Mouse (Mus musculus): ENCODE measurements around the gene Gli2.

The Gli2 gene

DNA sequence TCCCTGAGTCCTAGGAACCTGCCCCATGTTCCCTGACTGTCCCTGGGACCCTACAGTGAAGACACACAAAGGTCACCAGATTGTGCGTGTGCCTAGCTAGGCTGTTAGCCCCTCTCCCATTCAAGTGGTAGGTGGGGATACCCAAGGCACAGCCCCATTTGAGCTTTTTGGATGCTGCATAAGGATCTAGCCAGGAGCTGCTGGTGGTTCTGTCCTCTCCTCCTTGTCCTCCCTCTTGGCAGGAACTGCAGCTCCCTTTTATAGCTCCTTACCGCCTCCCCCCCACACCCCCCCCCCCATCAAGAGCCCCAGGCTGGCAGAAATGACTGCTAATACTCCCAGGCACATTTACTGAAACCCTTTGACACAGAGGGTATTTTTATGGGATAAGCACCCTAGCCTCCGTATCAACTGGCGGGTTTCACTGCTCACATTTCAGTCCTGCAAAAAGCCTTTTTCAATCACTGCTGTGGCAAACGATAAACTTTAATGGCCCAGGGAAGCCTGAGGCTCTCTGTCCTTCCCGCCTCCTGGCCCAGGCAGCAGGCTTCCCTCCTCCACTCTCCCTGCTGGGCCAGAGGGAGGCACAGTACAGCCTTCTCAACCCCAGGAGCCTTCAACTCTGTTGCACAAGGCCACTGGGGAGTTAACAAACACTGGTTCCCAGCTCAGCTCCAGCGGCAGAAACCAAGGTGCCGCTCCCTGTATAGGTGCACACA lies 151.4 kb downstream of the Gli2 start:
- no peak for DNase-seq (ENCODE audit: low read depth)

- no peak for DNase-seq (ENCODE audit: low read depth)
Observed at GRCm38 (mm10) chr1:118898351-118898750, 155.1 kb downstream of the Gli2 start.

GRCm38 (mm10) chr1:118895026-118895762 lies 158.2 kb downstream of the Gli2 start:
- no peak for DNase-seq (ENCODE audit: low read depth)

DNA sequence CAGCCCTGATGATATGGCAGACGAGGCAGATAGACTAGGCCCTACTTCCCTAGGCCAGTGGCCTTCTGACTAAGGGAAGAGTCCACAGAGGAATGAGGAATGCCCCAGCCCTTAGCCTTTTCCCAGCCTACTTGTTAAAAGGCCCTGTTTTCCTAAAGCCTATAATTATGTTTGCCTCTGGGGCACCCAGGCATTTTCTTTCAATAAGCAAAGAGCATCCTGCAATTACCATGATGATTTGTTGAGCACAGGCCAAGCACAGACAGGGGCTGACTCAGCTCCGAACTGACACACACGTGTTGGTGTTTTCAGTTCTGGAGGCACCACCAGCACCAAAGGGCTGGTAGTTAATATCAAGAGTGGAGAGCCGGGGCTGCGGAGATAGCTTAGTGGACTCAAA lies 162.0 kb downstream of the Gli2 start:
- DNase-seq (ENCODE audit: low read depth): no peak

- no peak for DNase-seq (ENCODE audit: low read depth)
Observed at GRCm38 (mm10) chr1:118890125-118890875, 163.1 kb downstream of the Gli2 start.

DNA sequence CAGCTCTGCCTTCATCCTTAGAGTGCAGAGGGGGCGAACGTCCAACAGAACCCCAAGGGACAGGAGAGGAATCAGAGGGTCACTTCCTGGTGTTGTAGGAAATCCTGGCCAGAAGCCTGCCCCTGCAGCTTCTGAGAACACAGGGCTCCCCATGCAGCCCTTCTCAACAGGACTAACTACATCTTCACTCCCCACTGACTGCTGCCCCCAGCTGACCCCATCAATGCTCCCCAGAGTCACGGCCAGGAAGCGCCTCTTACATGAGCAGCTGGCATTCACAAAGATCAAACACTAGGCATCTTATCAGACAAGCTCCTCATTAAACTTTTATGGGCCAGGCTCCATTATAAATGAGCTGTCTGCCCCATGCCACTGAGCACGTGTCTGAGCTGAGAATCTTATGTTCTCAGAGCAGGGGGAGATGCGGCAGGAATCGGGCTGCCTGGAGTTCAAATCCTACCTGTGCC lies 172.6 kb downstream of the Gli2 start:
- DNase-seq (ENCODE audit: low read depth): no peak

- no peak for DNase-seq (ENCODE audit: low read depth)
Observed at GRCm38 (mm10) chr1:118878291-118878690, 175.1 kb downstream of the Gli2 start.

DNA sequence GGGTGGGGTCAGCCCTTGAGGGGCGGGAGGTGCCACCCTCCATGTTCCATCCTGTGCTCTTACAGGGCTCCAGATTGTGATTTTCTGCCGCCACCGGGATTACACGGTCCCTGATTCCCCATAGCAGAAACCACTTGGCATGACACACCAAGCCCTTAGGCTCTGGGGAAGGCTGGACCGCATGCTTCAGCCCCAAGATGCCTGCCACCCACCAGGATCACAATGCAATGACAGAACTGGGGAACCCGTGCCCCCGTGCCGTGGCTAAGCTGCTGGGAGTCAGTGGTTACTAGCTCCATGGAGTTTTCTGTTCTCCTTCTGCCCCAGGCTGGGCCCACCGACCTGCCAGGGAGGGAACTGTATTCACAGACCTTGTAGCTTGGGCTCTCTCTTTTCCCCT lies 178.2 kb downstream of the Gli2 start:
- no peak for DNase-seq (ENCODE audit: low read depth)

GRCm38 (mm10) chr1:118873559-118873958 lies 179.9 kb downstream of the Gli2 start:
- peak; percentile 36 for DNase-seq (ENCODE audit: low read depth)

- no peak for DNase-seq (ENCODE audit: low read depth)
Observed at GRCm38 (mm10) chr1:118864735-118865134, 188.7 kb downstream of the Gli2 start.

GRCm38 (mm10) chr1:118864031-118864430 lies 189.4 kb downstream of the Gli2 start:
- no peak for DNase-seq (ENCODE audit: low read depth)

- no peak for DNase-seq (ENCODE audit: low read depth)
Observed at GRCm38 (mm10) chr1:118858101-118858500, 195.3 kb downstream of the Gli2 start.

DNA sequence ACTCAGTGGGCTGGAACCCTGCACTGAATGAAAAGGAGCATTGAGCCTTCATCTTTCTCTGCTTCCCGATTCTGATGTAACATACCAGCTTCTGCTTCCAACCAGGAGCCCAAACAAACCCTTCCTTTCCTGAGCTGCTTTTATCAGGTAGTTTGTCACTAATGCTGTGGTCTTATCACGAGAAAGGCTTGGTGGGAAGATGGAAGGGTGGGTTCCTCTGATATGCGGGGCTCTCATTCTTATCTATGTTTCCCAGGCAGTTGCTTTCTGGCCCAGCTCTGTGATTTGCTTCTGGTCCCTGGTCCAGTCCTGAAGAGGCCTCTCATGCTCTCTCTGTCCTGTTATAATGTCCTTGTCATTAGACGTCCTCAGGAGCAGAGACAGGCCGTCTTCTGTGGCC lies 222.8 kb downstream of the Gli2 start:
- no peak for DNase-seq (ENCODE audit: low read depth)

DNA sequence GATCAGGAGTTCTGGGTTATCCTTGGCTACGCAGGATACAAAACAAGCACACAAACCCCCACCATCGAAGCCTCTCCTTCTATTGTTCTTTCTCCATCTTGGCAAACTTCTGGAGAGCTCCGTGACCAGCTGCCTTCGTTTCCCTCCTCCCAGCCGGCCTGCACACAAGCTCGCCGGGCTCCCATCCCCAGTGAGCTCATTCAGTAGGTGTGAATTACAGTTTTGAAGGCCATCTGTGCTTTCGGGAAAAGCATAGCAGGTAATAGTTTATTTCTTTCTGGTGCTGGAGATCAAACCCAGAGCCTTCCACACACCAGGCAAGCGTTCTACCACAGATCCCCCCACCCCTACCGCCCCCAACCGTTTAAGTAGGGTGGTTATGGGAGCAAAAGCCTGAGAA lies 226.8 kb downstream of the Gli2 start:
- DNase-seq (ENCODE audit: low read depth): no peak

GRCm38 (mm10) chr1:118825467-118826219 lies 227.8 kb downstream of the Gli2 start:
- DNase-seq (ENCODE audit: low read depth): peak; percentile 39

GRCm38 (mm10) chr1:118825035-118825434 lies 228.4 kb downstream of the Gli2 start:
- no peak for DNase-seq (ENCODE audit: low read depth)

- no peak for DNase-seq (ENCODE audit: low read depth)
Observed at GRCm38 (mm10) chr1:118822258-118822657, 231.2 kb downstream of the Gli2 start.

DNA sequence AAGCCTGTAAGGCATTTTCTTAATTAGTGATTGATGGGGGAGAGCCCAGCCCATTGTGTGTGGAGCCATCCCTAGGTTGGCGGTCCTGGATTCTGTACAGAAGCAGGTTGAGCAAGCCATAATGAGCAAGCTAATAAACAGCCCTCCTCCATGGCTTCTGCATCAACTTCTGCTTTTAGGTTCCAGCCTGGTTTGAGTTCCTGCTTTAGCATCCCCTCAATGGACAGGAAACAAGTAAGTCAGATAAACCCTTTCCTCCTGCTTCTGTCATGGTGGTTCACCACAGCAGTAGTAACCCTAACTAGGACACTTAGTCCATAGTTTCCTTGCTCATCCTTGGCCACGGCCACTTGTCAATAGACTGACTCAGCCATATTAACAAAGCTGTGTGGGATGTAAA lies 238.4 kb downstream of the Gli2 start:
- DNase-seq (ENCODE audit: low read depth): no peak

- no peak for DNase-seq (ENCODE audit: low read depth)
Observed at GRCm38 (mm10) chr1:118810336-118810735, 243.1 kb downstream of the Gli2 start.

DNA sequence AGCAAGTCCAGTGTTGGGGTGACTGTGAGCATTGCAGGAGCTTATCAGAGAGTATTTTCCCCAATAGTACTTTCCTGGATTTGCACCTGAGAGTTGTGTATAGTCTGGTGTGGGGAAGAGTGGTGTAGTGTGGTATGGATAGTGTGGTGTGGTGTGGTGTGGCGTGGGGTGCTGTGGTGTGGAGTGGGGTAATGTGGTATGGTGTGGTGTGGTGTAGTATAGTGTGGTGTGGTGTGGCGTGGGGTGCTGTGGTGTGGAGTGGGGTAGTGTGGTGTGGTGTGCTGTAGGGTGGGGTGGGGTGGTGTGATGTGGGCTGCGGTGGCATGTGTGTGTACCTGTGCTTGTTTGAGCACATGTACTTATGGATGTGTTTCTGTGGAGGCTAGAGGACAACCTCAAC lies 246.7 kb downstream of the Gli2 start:
- DNase-seq (ENCODE audit: low read depth): no peak

GRCm38 (mm10) chr1:118802166-118802565 lies 251.3 kb downstream of the Gli2 start:
- DNase-seq (ENCODE audit: low read depth): no peak

Measured in fibroblast of lung, adult 2 months (primary cell).